27 mouse cellular contexts compared by ENCODE assay signal in the genomic region with DNA sequence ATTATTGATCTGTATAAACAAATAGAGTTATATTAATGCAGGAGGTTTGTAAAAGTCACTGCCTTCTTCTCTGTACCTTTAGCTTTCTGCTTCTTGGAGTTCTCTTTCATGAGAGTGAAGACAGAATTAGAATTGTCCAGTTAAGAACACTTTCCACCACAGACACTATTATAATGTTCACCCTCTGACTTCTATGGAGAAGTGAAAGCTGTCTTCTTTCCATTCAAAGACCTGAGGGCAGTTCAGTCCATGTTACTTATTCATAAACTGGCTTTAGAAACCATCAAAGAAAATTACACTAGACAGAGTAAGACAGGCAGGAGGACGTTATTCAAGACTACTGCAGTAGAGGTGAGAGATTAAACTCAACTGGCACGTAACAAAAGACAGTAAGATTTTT.
"Had no signal": no experiment of that assay in that cellular context is flagged by ENCODE, and none has a peak within 500 bp of the region (broad histone marks: within the 10 kb centered on the region; RNA-seq: fewer than 3 reads in every experiment).

No protein-coding gene starts in this region.

- H3K4me2 ChIP-seq: heart, embryonic 12.5 days; hindbrain, embryonic 12.5 days; hindbrain, embryonic 14.5 days; intestine, embryonic 15.5 days; kidney, embryonic 15.5 days; limb, embryonic 12.5 days; liver, embryonic 11.5 days had no signal

- H3K9me3 ChIP-seq: heart, embryonic 10.5 days; heart, embryonic 12.5 days; hindbrain, embryonic 10.5 days; hindbrain, embryonic 12.5 days; intestine, embryonic 15.5 days; kidney, embryonic 15.5 days; limb, embryonic 10.5 days; limb, embryonic 12.5 days had no signal

- H3K27me3 ChIP-seq: heart, embryonic 12.5 days; hindbrain, embryonic 12.5 days; intestine, embryonic 15.5 days; kidney, embryonic 15.5 days; limb, embryonic 12.5 days had no signal

- DNase-seq: gastrocnemius, adult 2 months; gastrocnemius, postnatal 10 days; gastrocnemius, postnatal 25 days; heart, adult 18-20 months; heart, postnatal 10 days; heart, postnatal 4 days; kidney, adult 11 months; kidney, adult 2 months; kidney, adult 9 months; kidney, postnatal 14 days; kidney, postnatal 36 days; liver had no signal

- H3K9ac ChIP-seq: heart, embryonic 12.5 days; hindbrain, embryonic 12.5 days; hindbrain, embryonic 14.5 days; intestine, embryonic 15.5 days; kidney, embryonic 15.5 days; limb, embryonic 12.5 days had no signal

- H3K27ac ChIP-seq: gastrocnemius, adult 2 months; heart, embryonic 10.5 days; hindbrain, embryonic 10.5 days; hindbrain, embryonic 12.5 days; hindbrain, embryonic 14.5 days; intestine, embryonic 15.5 days; kidney, embryonic 15.5 days; kidney, postnatal 0 days; layer of hippocampus, adult 2 months; left cerebral cortex, adult 2 months; limb, embryonic 10.5 days; limb, embryonic 12.5 days had no signal

- ATAC-seq: hindbrain, embryonic 16.5 days; inflammation-experienced regulatory T-cells, adult 6 months; intestine, embryonic 15.5 days had no signal

- H3K36me3 ChIP-seq: heart, embryonic 10.5 days; heart, embryonic 12.5 days; hindbrain, embryonic 10.5 days; hindbrain, embryonic 12.5 days; intestine, embryonic 15.5 days; kidney, embryonic 15.5 days; limb, embryonic 10.5 days; limb, embryonic 12.5 days had no signal

- H3K4me1 ChIP-seq: heart, embryonic 10.5 days; heart, embryonic 12.5 days; hindbrain, embryonic 10.5 days; hindbrain, embryonic 12.5 days; intestine, embryonic 15.5 days; kidney, embryonic 15.5 days; limb, embryonic 10.5 days; limb, embryonic 12.5 days had no signal

- H3K4me3 ChIP-seq: gastrocnemius, adult 2 months; heart, embryonic 10.5 days; heart, embryonic 12.5 days; hindbrain, embryonic 10.5 days; hindbrain, embryonic 12.5 days; intestine, embryonic 15.5 days; kidney, embryonic 15.5 days; layer of hippocampus, adult 2 months; left cerebral cortex, adult 2 months; limb, embryonic 10.5 days; limb, embryonic 12.5 days had no signal
